Mouse (Mus musculus): ENCODE measurements around the gene Ptgir. TPM values are rescaled to one million over a fixed set of nuclear protein-coding genes. Genes with fewer than 3 reads are reported as not detected.

The Ptgir gene
- polyA plus RNA-seq, 1 experiment from 2014 or later: 1.7 TPM

GRCm38 (mm10) chr7:16872478-16872877, 33.8 kb upstream of the Ptgir start:
- Histone ChIP-seq H3K27me3 (ENCODE audit: insufficient read depth, low read length) (peaks cover 16% of the 10 kb centered on the region), H3K36me3 (replicated peaks; ENCODE audit: insufficient read depth, low read length) (peaks cover 20% of the 10 kb centered on the region), H3K4me3 (ENCODE audit: low read depth, low read length) (no peak overlapping the region), H3K4me2 (ENCODE audit: low read depth, low read length) (no peak overlapping the region), H3K27ac (ENCODE audit: low read depth) (no peak overlapping the region), H3K9ac (replicated peaks) (no peak overlapping the region), H3K4me1 (ENCODE audit: insufficient read depth) (peaks cover 21% of the 10 kb centered on the region), H3K9me3 (ENCODE audit: low read length) (no peaks in the 10 kb centered on the region)
- DNase-seq (no peak), ATAC-seq (no peak)
- WGBS (ENCODE audit: insufficient replicate concordance): 83% methylated on average over 9 of the region's 9 CpGs
- TF ChIP-seq EP300 (IDR thresholded peaks at IDR 0.05; ENCODE audit: low read depth): no peak
- TF ChIP-seq CTCF (IDR thresholded peaks at IDR 0.05; ENCODE audit: low read depth): no peak

- Histone ChIP-seq H3K4me2 (ENCODE audit: low read depth, low read length) (no peak overlapping the region), H3K4me1 (ENCODE audit: insufficient read depth) (peaks cover 17% of the 10 kb centered on the region), H3K36me3 (replicated peaks; ENCODE audit: insufficient read depth, low read length) (peaks cover 18% of the 10 kb centered on the region; the same call in 1 of the 2 replicates), H3K4me3 (ENCODE audit: low read depth, low read length) (no peak overlapping the region), H3K9ac (replicated peaks) (no peak overlapping the region), H3K9me3 (ENCODE audit: low read length) (no peaks in the 10 kb centered on the region), H3K27ac (ENCODE audit: low read depth) (no peak overlapping the region), H3K27me3 (ENCODE audit: insufficient read depth, low read length) (peaks cover 16% of the 10 kb centered on the region)
- DNase-seq (no peak), ATAC-seq (no peak)
- TF ChIP-seq CTCF (IDR thresholded peaks at IDR 0.05; ENCODE audit: low read depth) (no peak), EP300 (IDR thresholded peaks at IDR 0.05; ENCODE audit: low read depth) (no peak)
- 86% methylated on average over 4 of the region's 4 CpGs for WGBS (ENCODE audit: insufficient replicate concordance)
Measured at GRCm38 (mm10) chr7:16873392-16873791, 32.9 kb upstream of the Ptgir start.

DNA sequence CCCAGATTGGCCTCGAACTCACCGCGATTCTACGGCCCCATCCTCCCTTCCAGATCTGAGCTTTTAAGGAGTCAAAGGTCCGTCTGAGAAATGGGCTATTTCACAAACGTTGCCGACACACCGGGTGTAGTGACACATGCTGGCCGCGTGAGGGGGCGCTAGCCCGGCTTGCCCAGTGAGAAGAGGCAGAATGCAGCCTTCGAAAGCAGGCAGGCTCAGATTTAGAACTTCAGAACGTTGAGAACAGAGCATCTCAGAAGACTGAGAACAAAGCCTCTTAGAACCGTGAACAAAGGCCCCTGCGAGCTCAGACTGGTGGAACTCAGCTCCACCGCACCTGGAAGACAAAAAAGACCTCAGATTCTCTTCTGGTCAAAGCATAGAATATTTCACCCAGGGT, 32.1 kb upstream of the Ptgir start:
- no peak for ATAC-seq
- Histone ChIP-seq H3K4me1 (ENCODE audit: insufficient read depth) (peaks cover 17% of the 10 kb centered on the region), H3K4me3 (ENCODE audit: low read depth, low read length) (peak overlapping the region; percentile 55; the same call in 1 of the 2 replicates), H3K27me3 (ENCODE audit: insufficient read depth, low read length) (peaks cover 16% of the 10 kb centered on the region), H3K4me2 (ENCODE audit: low read depth, low read length) (peak overlapping the region; percentile 92), H3K27ac (ENCODE audit: low read depth) (peak overlapping the region; percentile 59), H3K9me3 (ENCODE audit: low read length) (no peaks in the 10 kb centered on the region), H3K9ac (replicated peaks) (no peak overlapping the region), H3K36me3 (replicated peaks; ENCODE audit: insufficient read depth, low read length) (peaks cover 15% of the 10 kb centered on the region; the same call in 1 of the 2 replicates)
- DNase-seq: peak; percentile 80
- 2% methylated on average over 17 of the region's 17 CpGs for WGBS (ENCODE audit: insufficient replicate concordance)
- TF ChIP-seq EP300 (IDR thresholded peaks at IDR 0.05; ENCODE audit: low read depth) (no peak), CTCF (IDR thresholded peaks at IDR 0.05; ENCODE audit: low read depth) (peak; percentile 92)

DNA sequence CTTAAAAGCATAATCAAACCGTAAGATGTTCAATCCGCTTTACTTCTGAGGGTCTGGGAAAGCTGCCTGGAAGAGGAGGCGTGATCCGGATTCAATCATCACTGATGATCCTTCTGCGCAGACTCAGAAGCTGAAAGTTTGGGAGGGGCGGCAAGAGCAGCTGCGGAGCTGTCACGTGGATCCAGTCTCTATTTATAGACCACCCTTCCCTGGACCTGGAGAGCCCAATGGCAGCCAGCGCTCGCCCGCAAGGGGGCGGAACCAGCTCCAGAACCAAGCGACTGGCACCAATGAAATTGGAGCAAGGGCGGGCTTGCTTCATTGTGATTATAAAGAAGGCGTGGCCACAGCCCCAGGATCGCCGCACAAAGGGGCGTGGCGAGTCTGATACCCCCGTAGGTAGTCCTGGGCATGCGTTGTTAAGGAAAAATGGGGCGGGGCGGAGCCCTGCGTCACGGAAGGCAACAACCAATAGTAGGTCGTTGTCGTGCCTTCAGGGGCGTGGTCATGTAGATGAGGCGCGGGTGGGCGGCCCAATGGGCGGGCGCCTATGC, 31.5 kb upstream of the Ptgir start:
- Histone ChIP-seq H3K9me3 (ENCODE audit: low read length) (no peaks in the 10 kb centered on the region), H3K4me2 (ENCODE audit: low read depth, low read length) (peak overlapping the region; percentile 92), H3K36me3 (replicated peaks; ENCODE audit: insufficient read depth, low read length) (peaks cover 9% of the 10 kb centered on the region; the same call in 1 of the 2 replicates), H3K9ac (replicated peaks) (peak overlapping the region; percentile 58; the same call in 1 of the 2 replicates), H3K27ac (ENCODE audit: low read depth) (peak overlapping the region; percentile 59), H3K4me3 (ENCODE audit: low read depth, low read length) (peak overlapping the region; percentile 55), H3K4me1 (ENCODE audit: insufficient read depth) (peaks cover 17% of the 10 kb centered on the region), H3K27me3 (ENCODE audit: insufficient read depth, low read length) (peaks cover 16% of the 10 kb centered on the region)
- ATAC-seq: peak; percentile 97
- peak; percentile 47 for TF ChIP-seq CTCF (IDR thresholded peaks at IDR 0.05; ENCODE audit: low read depth)
- TF ChIP-seq EP300 (IDR thresholded peaks at IDR 0.05; ENCODE audit: low read depth): no peak
- peak; percentile 99 for DNase-seq
- WGBS (ENCODE audit: insufficient replicate concordance): under 1% methylated on average over 29 of the region's 33 CpGs

DNA sequence AGATGAGACGGTGACA, 31.2 kb upstream of the Ptgir start, which contains the start of gene Dact3:
Gene Dact3, plus strand, starts transcription at position 8 of the 16 bp plus-strand sequence.
- peaks cover 17% of the 10 kb centered on the region for H3K4me1 ChIP-seq (ENCODE audit: insufficient read depth)
- peak within 1 kb of the TSS; percentile 55 for H3K4me3 ChIP-seq (ENCODE audit: low read depth, low read length)
- peaks cover 7% of the 10 kb centered on the region; the same call in 1 of the 2 replicates for H3K36me3 ChIP-seq (replicated peaks; ENCODE audit: insufficient read depth, low read length)
- peaks cover 16% of the 10 kb centered on the region for H3K27me3 ChIP-seq (ENCODE audit: insufficient read depth, low read length)
- DNase-seq: no peak
- TF ChIP-seq EP300 (IDR thresholded peaks at IDR 0.05; ENCODE audit: low read depth) (no peak), CTCF (IDR thresholded peaks at IDR 0.05; ENCODE audit: low read depth) (no peak)
- H3K27ac ChIP-seq (ENCODE audit: low read depth): peak within 1 kb of the TSS; percentile 59
- H3K9me3 ChIP-seq (ENCODE audit: low read length): no peaks in the 10 kb centered on the region
- WGBS (ENCODE audit: insufficient replicate concordance): no CpG with 5 or more reads among the region's 1 CpGs
- H3K4me2 ChIP-seq (ENCODE audit: low read depth, low read length): peak within 1 kb of the TSS; percentile 92
- peak within 1 kb of the TSS; percentile 58; the same call in 1 of the 2 replicates for H3K9ac ChIP-seq (replicated peaks)
- ATAC-seq: no peak

GRCm38 (mm10) chr7:16875326-16875725, 31.0 kb upstream of the Ptgir start:
- peaks cover 16% of the 10 kb centered on the region for H3K27me3 ChIP-seq (ENCODE audit: insufficient read depth, low read length)
- H3K4me3 ChIP-seq (ENCODE audit: low read depth, low read length): peak overlapping the region; percentile 55
- peak overlapping the region; percentile 58; the same call in 1 of the 2 replicates for H3K9ac ChIP-seq (replicated peaks)
- no peaks in the 10 kb centered on the region for H3K9me3 ChIP-seq (ENCODE audit: low read length)
- 0 out of 2 replicates have a peak overlapping the region, but pooled peaks have one; percentile 7 for H3K27ac ChIP-seq (ENCODE audit: low read depth)
- TF ChIP-seq EP300 (IDR thresholded peaks at IDR 0.05; ENCODE audit: low read depth): no peak
- TF ChIP-seq CTCF (IDR thresholded peaks at IDR 0.05; ENCODE audit: low read depth): no peak
- H3K4me2 ChIP-seq (ENCODE audit: low read depth, low read length): peak overlapping the region; percentile 92
- peaks cover 7% of the 10 kb centered on the region; the same call in 1 of the 2 replicates for H3K36me3 ChIP-seq (replicated peaks; ENCODE audit: insufficient read depth, low read length)
- 3% methylated on average over 31 of the region's 42 CpGs for WGBS (ENCODE audit: insufficient replicate concordance)
- peak; percentile 32 for ATAC-seq
- DNase-seq: no peak
- peaks cover 17% of the 10 kb centered on the region for H3K4me1 ChIP-seq (ENCODE audit: insufficient read depth)

Measured in liver, postnatal 0 days (tissue).